Mouse (Mus musculus): ENCODE results near the gene Bpgm.

- TF ChIP-seq CTCF (IDR thresholded peaks at IDR 0.05; ENCODE audit: low read depth, low read length) (no peak), POLR2A (IDR thresholded peaks at IDR 0.05; ENCODE audit: borderline replicate concordance, low read depth, low read length) (no peak)
Observed at GRCm38 (mm10) chr6:34441556-34442257, 34.3 kb upstream of the Bpgm start.
